Mouse (Mus musculus) left cerebral cortex, postnatal 36 days (tissue): ENCODE measurements at regions not wholly inside any gene's neighbourhood (a gene's known extent, or its start where the extent isn't known, plus 50 kb on each side); places are given as distances from the start of the nearest gene placed in this dataset.
"Not testable (repeated sequence)": the region's sequence is repeated elsewhere in the genome, so short reads cannot be mapped to it uniquely, and the experiment has no call there.

Source experiments
- DNase-seq, 2 experiments: peaks; one replicate each; pipeline ENCODE4 v3.0.0; 2021 to 2022; ENCODE audit warnings: low spot score in 2 of 2, mixed read lengths in 1 of 2
- intact Hi-C: fragments of 180-260 bp; cut with DNase I; formaldehyde crosslinking; loops from one replicate; pipeline ENCODE4 v1.15.1; 2025

- intact Hi-C loops = no loop called here
- DNase-seq = peak in 1 of 2 experiments; percentile 25
Observed at GRCm38 (mm10) chr10:111354607-111355006, 56.1 kb downstream of the Bbs10 start.

- DNase-seq, intact Hi-C loops: not testable (repeated sequence)
Observed at GRCm38 (mm10) chr10:111358340-111358739, 59.9 kb downstream of the Bbs10 start.

GRCm38 (mm10) chr10:111361749-111362435 is 63.4 kb downstream of the Bbs10 start:
- no peak for DNase-seq
- intact Hi-C loops = no loop called here

- intact Hi-C loops = no loop called here
- DNase-seq = no peak
Observed at GRCm38 (mm10) chr10:111363729-111364617, 65.5 kb downstream of the Bbs10 start.

GRCm38 (mm10) chr10:111365011-111365410 is 66.5 kb downstream of the Bbs10 start:
- intact Hi-C loops = no loop called here
- no peak for DNase-seq

GRCm38 (mm10) chr10:111369046-111369445 is 70.6 kb downstream of the Bbs10 start:
- intact Hi-C loops = not testable (repeated sequence)

GRCm38 (mm10) chr10:111378047-111378618 is 79.7 kb downstream of the Bbs10 start:
- intact Hi-C loops = no loop called here
- DNase-seq = no peak

More at GRCm38 (mm10) chr10:111369046-111369445, 70.6 kb downstream of the Bbs10 start:
- not testable (repeated sequence) for DNase-seq

GRCm38 (mm10) chr10:111381689-111382088 is 83.2 kb downstream of the Bbs10 start:
- intact Hi-C loops = loop anchor here (5.0 kb wide), 1 partner anchor 91 kb away; the partner anchor contains the start of gene Nap1l1
- peak; percentile 69 to 79 for DNase-seq

GRCm38 (mm10) chr10:111382206-111382930 is 83.9 kb downstream of the Bbs10 start:
- peak; percentile 51 to 58 for DNase-seq
- intact Hi-C loops = loop anchor here (5.0 kb wide), 1 partner anchor 90 kb away; the partner anchor contains the start of gene Nap1l1

- intact Hi-C loops = loop anchor here (5.0 kb wide), 1 partner anchor 37 kb away; no protein-coding TSS in a partner anchor
- peak; percentile 24 to 34 for DNase-seq
Observed at GRCm38 (mm10) chr10:111385561-111385960, 87.1 kb downstream of the Bbs10 start.

GRCm38 (mm10) chr10:111387869-111388538 is 85.0 kb upstream of the Nap1l1 start:
- no peak for DNase-seq
- intact Hi-C loops = loop anchor here (2.0 to 5.0 kb wide), 2 partner anchors 34 to 79 kb away; no protein-coding TSS in a partner anchor

GRCm38 (mm10) chr10:111388545-111389320 is 84.3 kb upstream of the Nap1l1 start:
- intact Hi-C loops = loop anchor here (5.0 kb wide), 1 partner anchor 34 kb away; no protein-coding TSS in a partner anchor
- no peak for DNase-seq

- peak; percentile 88 to 89 for DNase-seq
- intact Hi-C loops = loop anchor here (2.0 to 5.0 kb wide), 2 partner anchors 32 to 75 kb away; no protein-coding TSS in a partner anchor
Observed at GRCm38 (mm10) chr10:111389890-111390289, 83.1 kb upstream of the Nap1l1 start.

- DNase-seq = peak; percentile 54 to 73
- intact Hi-C loops = no loop called here
Observed at GRCm38 (mm10) chr10:111394421-111394820, 78.6 kb upstream of the Nap1l1 start.

GRCm38 (mm10) chr10:111405071-111405470 is 68.0 kb upstream of the Nap1l1 start:
- no peak for DNase-seq
- intact Hi-C loops = no loop called here

GRCm38 (mm10) chr10:111408887-111409286 is 64.1 kb upstream of the Nap1l1 start:
- no peak for DNase-seq
- intact Hi-C loops = no loop called here

- DNase-seq = no peak
- intact Hi-C loops = no loop called here
Observed at GRCm38 (mm10) chr10:111409497-111409896, 63.5 kb upstream of the Nap1l1 start.

- intact Hi-C loops = no loop called here
- DNase-seq = no peak
Observed at GRCm38 (mm10) chr10:111410121-111410520, 62.9 kb upstream of the Nap1l1 start.
